Mouse (Mus musculus): ENCODE results near the gene Focad. TPM values are rescaled to one million over a fixed set of nuclear protein-coding genes. Genes with fewer than 3 reads are reported as not detected.
A peak's percentile ranks its signal among the peaks of the same experiment; 100 is the strongest.

The Focad gene
- total RNA-seq, 2 experiments from 2014 or later, result 59.6 to 68.2 TPM

DNA sequence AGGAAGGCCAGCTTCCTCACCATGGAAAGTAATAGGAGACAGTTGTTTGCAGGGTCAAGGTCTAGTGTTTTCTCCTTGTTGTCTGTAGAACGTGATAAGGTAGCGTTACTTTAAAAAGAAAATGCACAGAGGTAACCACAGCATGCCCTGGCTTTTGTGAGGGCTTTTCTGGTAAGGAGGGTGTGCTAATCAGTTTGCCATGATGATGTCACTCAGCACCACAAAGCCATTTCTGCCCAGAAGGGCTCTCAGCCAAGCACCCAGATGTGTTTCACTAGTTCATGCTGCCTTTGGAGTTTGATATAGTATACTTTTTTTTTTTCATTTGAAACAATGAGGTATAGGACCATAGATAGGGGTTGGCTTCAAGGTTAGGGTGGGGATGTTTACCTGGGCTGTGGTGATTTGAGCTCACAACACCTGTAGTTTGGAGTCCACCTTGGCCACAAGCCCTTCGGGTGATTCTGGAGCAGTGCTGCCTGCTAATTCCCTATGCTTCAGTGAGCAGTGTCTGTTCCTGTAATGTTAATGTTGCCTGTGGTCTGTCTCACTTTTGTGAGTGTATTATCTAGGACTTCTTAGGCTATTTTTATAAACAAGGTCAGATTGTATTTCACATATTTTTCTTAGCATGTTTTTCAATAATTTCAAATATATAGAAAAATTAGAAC lies 61.2 kb downstream of the Focad start:
- DNase-seq (ENCODE audit: low spot score in 2 of 2), result no peak

DNA sequence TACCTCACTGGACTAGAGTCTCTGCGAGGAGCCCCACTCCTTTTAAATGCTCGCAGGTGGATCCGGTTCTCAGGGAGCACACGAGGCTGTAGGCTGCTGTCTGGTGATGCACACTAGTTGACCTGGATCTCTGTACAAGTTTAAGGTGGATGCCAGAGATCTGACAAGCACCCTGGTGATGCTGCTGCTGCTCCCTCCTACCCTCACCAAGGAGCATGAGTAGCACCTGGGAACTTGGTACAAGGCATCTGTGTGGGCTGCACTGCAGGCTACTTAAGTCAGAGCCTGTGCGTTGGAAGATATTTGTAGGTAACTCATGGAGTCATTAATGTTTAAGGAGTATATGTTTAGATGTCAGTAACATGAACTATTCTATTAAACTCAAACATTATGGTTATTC lies 62.5 kb downstream of the Focad start:
- no peak for DNase-seq (ENCODE audit: low spot score in 2 of 2)

DNA sequence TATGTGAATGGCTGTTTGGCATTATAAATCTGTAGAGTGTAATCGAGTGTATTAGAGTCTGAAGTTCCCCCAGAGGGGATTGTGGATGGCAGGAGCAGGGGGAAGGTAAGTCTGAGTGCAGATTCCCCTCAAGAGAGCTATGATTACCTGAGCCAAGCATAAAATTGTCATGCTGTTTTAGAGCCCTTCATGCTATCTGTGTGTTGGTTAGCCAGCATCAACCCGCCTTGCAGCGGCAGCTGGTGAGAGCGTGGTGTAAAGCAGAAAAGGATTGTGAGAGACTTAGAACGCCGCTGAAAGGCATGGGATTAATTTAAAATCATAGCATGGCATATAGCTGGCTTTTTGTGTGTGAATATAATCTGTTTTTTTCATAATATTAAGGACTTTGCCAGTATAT lies 63.2 kb downstream of the Focad start:
- DNase-seq (ENCODE audit: low spot score in 2 of 2), result no peak

DNA sequence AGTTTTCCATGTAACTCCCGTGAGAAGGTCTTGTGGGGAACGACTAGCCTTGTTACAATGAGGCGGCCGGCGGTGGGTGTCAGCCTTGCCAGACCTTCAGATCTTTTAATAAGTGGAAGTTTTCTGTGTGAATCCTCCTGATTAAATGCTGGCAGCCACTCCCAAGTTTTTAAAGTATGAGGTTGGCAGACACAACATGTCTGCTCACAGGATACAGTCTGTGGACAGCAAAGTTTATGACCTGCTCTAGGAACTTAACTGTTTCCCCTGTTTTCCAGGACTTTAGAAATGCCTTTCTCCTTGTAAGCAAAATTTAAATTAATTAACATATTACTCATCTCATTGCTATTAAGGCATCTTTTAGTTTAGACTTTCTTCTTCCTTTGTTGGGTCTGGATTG lies 64.8 kb downstream of the Focad start:
- no peak for DNase-seq (ENCODE audit: low spot score in 2 of 2)

DNA sequence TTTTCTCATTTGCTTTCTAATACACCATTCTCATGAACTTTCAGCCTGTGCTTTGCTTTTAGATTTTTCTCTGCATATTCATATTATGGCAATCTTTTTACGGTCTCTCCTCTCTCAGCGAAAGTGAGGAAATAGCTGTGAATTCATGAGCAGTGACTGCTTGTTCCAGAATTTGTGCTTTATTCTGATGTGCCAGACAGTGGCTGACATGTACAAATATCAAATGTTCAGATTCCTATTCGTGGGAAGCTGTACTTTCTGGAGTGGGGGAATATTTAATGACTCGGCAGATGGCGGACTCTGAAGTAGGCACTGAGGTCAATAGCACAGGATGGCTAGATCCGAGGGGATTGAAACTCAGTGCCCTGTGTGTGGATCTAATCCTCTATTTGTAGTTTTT lies 65.3 kb downstream of the Focad start:
- DNase-seq (ENCODE audit: low spot score in 2 of 2), result no peak

DNA sequence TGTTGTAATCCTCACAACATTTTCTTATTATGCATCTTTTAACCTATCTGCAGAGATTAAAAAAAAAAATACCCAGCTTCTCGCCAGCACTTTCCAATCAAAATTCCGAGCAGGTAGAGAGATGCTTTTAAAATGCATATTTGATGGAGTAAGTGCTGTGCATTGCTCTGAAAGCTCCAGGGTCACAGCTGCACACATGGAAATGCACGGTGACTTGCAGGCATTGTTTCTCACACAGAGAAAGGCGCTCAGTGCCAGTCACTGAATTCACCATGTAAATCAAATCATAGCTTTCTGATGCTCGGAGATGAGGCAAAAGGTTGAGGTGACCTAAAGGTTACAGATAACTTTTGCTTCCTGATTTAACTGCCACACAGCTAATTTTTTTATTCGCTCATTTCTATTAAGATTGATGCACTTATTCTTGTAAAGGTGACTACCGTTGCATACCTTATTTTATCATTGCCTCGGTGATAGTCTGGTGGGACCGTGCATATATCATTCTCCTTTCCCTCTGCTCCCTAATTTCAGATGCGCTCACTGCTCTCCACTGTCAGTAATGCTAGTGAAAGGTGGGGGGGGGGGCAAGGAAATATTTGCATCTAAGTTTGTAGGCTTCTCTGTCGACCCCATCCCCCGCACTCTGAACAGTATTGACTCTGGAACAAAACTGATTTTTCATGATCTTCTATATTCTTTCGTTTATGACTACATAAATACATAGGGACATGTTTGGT lies 69.2 kb downstream of the Focad start:
- no peak for DNase-seq (ENCODE audit: low spot score in 2 of 2)

DNA sequence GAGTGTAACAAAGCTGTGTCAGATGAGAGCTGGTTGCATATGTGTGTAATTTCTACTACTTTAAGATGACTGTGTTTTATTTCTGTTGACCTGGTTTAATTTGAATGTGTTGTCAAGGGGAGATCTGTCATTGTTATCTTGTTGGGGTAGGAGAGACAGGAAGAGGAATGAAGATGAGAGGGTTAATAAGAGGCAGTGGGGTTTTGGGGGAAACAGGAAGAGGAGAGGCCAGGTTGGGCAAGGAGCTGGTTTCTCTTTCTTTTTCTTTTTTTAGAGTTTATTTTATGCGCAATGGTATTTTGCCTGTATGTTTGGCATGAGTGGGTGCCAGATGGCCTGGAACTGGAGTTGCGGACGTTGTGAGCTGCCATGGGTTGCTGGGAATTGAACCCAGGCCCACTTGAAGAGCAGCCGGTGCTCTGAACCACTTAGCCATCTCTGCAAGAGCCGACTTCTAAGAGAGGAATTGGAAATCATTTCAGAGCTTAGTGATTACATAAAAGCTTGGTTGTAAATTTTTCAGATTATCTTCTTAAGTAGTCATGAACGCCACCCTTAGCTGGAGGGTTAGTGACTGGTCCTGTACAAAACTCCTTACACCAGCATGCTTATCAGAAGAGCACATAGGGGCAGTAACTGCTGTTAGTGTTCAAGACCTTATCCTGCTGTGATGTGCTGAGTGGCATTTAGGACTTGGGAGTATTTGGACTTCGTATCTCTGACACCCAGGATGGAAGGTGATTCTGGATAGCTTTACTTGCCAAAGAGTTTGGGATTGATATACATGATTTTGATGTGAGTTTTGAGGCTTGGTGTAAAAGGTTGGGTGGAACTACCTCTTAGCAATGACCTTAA lies 72.8 kb downstream of the Focad start:
- no peak for DNase-seq (ENCODE audit: low spot score in 2 of 2)

DNA sequence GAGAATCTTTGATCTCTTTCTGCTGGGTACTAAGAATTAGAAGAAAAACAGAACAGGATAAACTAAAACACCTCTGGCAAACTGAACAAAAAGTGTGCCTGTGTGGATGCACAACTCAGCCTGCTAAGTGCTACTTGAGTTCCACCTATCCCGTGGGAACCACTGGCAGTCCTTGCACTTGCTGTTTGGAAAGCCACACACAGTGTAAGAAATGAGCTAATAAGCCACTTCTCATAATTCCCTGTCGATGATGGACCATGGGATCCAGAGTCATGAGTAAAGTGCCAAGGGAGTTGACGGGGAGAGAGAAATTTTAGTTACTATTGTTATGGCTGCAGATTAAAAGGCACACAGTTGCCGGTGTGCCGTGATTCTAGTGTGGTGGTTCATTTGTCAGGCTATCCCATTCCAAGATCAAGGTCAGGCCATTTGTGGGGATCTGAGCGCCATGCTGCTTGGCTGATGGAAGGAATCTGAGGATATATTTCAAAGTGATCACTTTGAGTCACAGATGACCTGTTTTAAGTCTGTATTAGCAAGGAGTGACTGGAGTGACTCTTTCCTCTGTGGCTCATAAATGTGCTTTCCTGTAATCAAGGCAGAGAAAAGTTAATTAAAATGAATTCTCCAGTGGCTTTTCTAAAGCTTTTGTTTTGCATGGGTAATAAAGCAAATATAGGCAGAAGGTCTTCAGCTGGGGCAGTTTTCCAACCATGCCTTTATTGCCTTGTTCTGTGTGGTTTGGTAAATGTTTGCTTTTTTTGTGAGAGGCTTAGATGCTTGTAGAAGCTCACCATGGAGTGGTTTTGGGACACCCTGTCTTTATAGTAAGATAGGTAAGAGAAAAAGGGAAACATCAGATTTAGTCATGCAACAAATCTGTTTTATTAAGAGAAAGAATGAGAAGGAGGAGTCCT lies 80.9 kb downstream of the Focad start:
- no peak for DNase-seq (ENCODE audit: low spot score in 2 of 2)

DNA sequence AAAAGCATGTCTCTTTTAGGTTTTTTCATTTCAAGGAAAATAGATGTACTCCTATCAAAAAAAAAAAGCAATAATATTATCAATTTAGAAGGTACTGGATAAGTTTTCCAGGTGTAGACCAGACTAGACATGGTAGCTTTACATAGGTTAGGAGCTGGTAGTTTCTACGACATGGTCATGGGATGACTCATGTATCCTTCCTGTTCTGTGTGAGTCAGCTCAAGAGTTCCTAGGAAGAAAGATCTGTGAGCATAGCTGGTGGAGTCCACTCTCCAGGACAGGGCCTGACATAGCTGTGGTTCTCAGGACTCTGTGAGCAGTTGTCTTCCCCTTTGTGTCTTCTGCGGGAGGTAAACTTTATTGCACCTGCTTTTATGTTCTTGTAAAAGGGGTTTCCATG lies 84.9 kb downstream of the Focad start:
- no peak for DNase-seq (ENCODE audit: low spot score in 2 of 2)

DNA sequence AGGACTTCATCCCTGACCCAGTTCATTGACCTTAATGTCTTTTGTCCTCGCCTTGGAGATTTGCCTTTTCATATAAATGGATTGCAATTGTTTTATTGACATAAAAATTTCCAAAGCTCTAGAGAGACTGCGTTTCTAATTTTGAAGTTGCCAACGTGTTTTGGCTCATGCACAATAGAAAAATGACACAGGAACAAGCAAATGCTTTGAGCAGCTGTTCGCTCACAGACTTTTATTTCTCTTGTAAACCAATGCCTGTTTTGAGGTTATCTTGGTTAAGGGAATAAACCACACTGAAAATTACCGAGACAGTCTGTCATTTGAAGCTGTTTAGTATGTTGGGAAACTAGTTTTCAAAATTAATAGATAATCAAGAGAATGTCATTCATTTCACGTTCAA lies 89.9 kb downstream of the Focad start:
- no peak for DNase-seq (ENCODE audit: low spot score in 2 of 2)

DNA sequence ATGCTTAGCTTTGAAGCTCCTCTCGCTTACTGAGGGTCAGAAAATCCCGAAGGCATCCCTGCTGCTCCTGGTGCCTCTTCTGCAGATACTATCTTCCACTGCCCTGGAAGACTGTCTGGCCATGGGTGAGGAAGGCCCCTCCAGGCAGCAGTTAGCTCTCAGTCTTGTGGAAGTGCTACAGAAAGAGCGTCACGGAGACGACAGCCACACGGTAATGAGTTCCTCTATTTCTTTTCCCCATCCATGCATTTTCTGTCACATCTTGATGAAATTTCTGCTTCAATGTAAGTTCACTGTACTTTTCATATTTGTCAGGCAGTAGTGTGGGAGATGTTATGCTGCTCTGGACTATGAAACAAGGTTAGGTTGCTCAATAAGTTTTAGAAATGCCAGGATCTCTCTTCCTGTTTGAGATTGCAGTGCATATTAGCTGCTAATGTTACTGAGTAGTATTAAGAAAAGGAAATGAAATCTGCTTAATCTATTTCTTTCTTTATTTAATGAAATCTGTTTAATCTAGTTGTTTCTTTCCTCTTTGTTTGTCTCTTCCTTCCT lies 91.5 kb downstream of the Focad start:
- no peak for DNase-seq (ENCODE audit: low spot score in 2 of 2)

DNA sequence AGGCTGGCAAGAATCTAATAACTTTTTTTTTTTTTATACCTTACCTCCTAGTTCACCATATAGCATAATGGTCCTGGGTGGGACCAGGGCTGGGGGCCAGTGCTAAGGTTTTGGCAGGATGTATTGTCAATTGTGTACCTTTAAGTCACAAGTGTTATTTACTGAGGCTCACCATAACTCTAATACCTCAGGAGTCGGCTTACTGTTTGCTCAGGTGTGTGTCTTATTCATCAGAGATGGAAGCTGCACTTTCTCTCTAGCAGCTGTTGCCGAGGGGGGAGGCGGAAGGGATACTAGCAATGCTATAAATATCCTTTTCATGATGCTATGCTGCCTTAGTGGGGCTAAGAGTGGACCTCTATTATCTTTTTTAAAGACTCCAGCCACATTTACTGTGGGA lies 93.2 kb downstream of the Focad start:
- no peak for DNase-seq (ENCODE audit: low spot score in 2 of 2)

DNA sequence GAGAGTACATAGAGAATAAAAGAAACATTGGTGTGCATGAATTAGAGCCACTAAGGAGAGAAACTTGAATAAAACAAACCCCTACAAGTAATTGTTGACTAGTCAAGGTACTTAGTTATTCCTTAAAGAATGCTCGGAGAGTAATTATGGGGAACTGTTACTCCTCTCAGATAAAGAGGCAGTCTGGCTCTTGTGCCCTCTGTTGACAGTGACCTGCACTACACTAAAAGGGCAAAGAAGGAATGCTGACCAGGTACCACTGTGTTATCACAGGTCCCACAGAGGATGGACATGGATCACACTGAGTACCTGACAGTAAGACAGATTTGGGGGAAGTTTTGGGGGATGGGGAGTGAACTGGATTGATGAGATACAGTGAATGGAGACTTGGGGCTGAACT lies 95.1 kb downstream of the Focad start:
- DNase-seq (ENCODE audit: low spot score in 2 of 2), result no peak

DNA sequence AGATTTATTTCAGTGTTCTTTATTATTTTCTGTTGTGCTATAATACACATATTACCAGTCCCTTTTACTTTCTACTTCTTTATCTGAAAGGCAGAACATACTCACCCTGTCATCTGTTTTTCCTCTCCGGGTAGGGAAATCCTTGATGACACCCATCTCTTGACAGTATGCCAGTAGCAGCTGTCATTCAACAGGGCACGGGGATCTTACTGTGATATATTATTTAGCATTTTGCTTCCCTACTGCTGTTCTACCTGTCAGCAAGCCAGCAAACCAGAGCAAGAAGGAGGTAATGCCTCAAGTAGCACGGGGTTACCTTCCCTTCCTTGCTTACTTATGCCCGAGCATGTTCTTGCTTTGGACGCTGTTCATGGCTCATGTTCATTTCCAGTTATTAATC lies 99.8 kb downstream of the Focad start:
- no peak for DNase-seq (ENCODE audit: low spot score in 2 of 2)

DNA sequence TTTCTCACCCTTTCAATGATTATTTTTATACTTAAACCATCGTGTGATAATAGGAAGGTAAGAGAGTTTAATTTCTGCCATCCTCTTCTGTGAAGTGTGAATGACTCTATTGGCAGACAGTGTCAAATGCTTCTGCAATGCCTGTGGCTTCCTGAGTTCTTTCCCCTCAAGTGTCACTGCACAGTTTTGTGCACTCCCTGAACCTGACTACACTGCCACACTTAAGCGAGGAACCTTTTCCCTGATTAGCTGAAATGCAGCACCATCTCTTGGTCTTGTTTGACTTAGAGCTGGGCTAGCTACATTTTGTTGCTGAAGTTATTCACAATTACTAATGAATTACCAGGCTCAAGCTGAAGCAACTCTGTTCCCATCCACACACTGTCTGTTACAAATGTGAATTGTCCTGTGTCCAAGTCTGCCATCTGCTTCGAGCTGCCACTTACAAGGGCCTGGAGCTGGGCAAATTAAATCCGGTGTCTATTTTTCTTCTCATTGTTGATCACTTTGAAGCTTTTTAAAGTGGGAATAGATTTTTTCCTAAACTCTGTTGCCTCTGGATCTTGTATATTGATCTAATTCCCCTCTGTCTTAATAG lies 101.6 kb downstream of the Focad start:
- peak; percentile 46 to 47 for DNase-seq (ENCODE audit: low spot score in 2 of 2)

DNA sequence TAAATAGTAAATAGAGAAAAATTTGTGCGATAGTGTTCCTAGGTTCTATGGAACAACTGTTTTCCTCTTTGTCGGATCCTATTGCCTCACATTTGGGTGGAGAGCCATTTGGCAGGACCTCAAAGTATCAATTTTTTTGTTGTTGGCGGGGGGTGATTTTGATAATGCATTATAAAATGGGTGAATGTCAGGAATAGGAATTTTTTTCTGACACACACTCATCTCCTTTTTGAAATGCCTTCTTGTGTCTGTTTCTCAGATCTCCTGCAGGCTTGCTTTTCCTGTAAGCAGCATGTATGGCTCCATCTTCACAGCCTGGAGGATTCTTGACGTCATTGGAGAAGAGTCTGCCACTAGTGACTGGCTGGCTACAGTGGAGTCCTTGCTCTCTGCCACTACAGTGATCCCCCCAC lies 102.1 kb downstream of the Focad start:
- no peak for DNase-seq (ENCODE audit: low spot score in 2 of 2)

DNA sequence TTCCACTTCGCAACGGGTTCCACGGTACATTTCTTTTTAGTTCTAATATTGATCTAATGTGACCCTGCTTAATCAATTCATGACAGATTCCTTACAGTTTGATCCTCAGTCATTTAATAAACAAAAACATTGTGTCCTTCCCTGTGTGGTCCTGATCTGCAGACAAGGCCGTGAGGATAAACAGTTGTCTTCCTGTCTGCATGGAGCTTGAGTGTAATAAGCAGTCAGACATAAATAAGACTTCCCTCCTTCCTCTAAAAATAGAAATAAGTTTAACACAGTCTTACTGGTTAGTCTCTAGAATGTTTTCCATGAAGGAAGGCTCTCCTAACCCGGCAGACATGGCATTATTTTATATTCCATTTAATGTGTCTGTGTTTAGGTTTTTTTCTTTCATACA lies 102.8 kb downstream of the Focad start:
- no peak for DNase-seq (ENCODE audit: low spot score in 2 of 2)

DNA sequence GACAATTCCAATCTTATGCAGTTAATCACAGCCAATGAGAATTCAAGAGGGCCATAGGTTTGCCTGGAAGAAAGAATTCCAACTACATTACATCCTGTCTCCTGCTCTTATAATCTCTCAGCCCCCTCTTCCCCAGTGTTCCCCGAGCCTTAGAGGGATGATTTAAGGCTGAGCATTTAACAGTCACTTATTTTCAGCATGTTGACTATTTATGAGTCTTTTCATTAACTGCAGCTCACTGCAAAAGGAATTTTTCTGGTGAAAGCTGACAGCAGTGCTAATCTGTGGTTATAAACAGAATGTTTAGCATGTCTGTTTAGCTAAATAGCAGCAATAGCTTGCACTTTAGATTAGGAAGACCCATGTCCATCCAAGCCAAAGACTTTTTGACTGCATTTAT lies 104.8 kb downstream of the Focad start:
- DNase-seq (ENCODE audit: low spot score in 2 of 2), result no peak

DNA sequence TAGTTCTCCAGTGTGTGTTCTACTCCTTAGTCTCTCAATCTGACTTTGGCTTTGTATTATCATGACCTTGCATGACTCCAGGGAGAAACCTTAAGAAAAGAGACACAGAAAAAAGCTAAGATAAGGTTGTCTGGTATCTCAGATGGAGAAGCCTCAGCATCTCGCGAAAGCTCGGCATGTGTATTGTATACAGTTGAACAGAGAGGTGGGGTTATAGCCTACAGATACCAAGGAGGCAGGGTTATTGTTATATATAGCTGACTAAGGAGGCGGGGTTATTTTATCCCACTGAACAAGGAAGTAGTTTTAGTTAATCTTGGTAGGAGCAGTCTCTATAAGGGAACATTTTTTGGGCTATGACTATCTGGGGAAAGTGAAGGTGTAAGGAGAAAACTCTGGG lies 106.6 kb downstream of the Focad start:
- no peak for DNase-seq (ENCODE audit: low spot score in 2 of 2)

DNA sequence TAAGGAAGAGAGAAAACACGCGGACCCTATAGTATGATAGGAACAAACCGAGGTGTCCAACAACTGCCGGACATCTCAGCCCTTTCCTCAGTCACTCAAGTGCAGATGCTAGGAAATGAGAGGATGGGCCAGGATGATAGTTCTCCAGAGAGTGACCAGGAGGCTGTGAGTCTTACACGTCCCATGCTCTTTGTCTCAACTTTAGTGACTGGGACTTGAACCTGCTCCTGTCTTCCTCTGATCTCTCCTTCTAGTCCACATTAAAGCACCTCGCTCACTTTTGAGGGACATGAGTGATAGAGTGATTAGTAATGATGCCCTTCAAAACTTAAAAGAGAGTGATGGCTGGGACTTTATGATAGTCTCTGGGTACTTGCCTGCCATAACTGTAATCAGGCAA lies 114.2 kb downstream of the Focad start:
- DNase-seq (ENCODE audit: low spot score in 2 of 2), result no peak

Measured in layer of hippocampus, postnatal 10 days (tissue).